Comparison of ENCODE assay signal across 10 mouse cellular contexts in the genomic region with DNA sequence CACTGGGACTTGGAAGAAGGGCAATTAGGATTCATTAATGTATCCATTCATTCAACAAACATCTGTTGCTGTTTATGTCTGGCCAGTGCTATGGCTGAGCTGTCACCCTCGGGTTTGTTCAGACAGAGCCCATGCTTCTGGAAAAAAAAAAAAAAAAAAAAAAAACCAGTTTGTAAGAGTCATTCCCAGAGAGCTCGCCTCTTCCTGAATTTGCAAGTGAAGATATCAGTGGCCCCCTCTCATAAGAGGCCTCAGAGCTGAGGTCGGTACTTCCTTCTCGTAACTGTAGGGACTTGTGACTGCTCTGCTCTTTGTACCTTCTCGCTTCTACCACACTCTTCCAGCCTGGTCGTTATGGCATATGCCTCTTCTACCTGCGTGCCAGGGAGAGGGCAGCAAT. TPM values are rescaled to one million over a fixed set of nuclear protein-coding genes. Genes with fewer than 3 reads are reported as not detected.
DNase-seq lines count a peak whose midpoint lies in the region; ATAC-seq and TF ChIP-seq lines count a peak whose summit lies in the region.
"Had no signal": no experiment of that assay in that cellular context is flagged by ENCODE, and none has a peak within 500 bp of the region (broad histone marks: within the 10 kb centered on the region; RNA-seq: fewer than 3 reads in every experiment).

No protein-coding gene starts in this region.

- 0 out of 2 replicates have a peak, but pooled peaks have one; percentile 23 for TF ChIP-seq POLR2A in small intestine, adult 2 months (IDR thresholded peaks at IDR 0.05; ENCODE audit: low read depth, low read length)

- WGBS in heart, embryonic 13.5 days = 46% methylated on average over 7 of the region's 7 CpGs
- 73% methylated on average over 7 of the region's 7 CpGs for WGBS in midbrain, embryonic 12.5 days
- WGBS in midbrain, postnatal 0 days = 82% methylated on average over 7 of the region's 7 CpGs
- 59% methylated on average over 7 of the region's 7 CpGs for WGBS in intestine, embryonic 14.5 days
- 8% methylated on average over 7 of the region's 7 CpGs for WGBS in small intestine, adult 2 months

- no peaks in the 10 kb centered on the region for H3K36me3 ChIP-seq in heart, embryonic 13.5 days
- no peaks in the 10 kb centered on the region for H3K36me3 ChIP-seq in midbrain, embryonic 12.5 days
- H3K36me3 ChIP-seq in midbrain, postnatal 0 days (ENCODE audit: insufficient read depth, low read length) = no peaks in the 10 kb centered on the region
- H3K36me3 ChIP-seq in intestine, embryonic 14.5 days (ENCODE audit: control insufficient read depth, insufficient read depth, low read length) = no peaks in the 10 kb centered on the region
- no peaks in the 10 kb centered on the region; the same call in 1 of the 2 replicates for H3K36me3 ChIP-seq in small intestine, adult 2 months (ENCODE audit: control insufficient read depth, insufficient read depth, low read length)
- H3K36me3 ChIP-seq: G1E; neural tube, embryonic 13.5 days had no signal

- no peak overlapping the region for H3K27ac ChIP-seq in heart, embryonic 13.5 days (replicated peaks)
- no peak overlapping the region for H3K27ac ChIP-seq in midbrain, embryonic 12.5 days (replicated peaks)
- H3K27ac ChIP-seq in midbrain, postnatal 0 days (ENCODE audit: low read depth, low read length) = no peak overlapping the region
- peak overlapping the region; percentile 16; the same call in 1 of the 2 replicates for H3K27ac ChIP-seq in intestine, embryonic 14.5 days (ENCODE audit: low read depth)
- peak overlapping the region; percentile 97 for H3K27ac ChIP-seq in small intestine, adult 2 months (ENCODE audit: insufficient read depth, low read depth, low read length)
- H3K27ac ChIP-seq: neural tube, embryonic 13.5 days had no signal

- peak overlapping the region; percentile 70; the same call in 1 of the 2 replicates for H3K4me3 ChIP-seq in heart, embryonic 13.5 days
- no peak overlapping the region for H3K4me3 ChIP-seq in midbrain, embryonic 12.5 days
- no peak overlapping the region for H3K4me3 ChIP-seq in midbrain, postnatal 0 days (ENCODE audit: low read depth, low read length)
- peak overlapping the region; percentile 42 for H3K4me3 ChIP-seq in intestine, embryonic 14.5 days (ENCODE audit: low read depth, low read length)
- peak overlapping the region; percentile 86 for H3K4me3 ChIP-seq in small intestine, adult 2 months (ENCODE audit: low read depth, low read length)

- DNase-seq in heart, postnatal 25 days (ENCODE audit: low spot score) = no peak
- no peak for DNase-seq in midbrain, postnatal 0 days (ENCODE audit: low spot score)
- DNase-seq in intestine, embryonic 14.5 days (ENCODE audit: low spot score) = no peak
- DNase-seq in urinary bladder, postnatal 36 days (ENCODE audit: low spot score in 2 of 2) = no peak
- DNase-seq in right cerebral cortex, postnatal 10 days (ENCODE audit: low spot score in 2 of 2) = no peak

- H3K9ac ChIP-seq in heart, embryonic 13.5 days = no peak overlapping the region
- no peak overlapping the region for H3K9ac ChIP-seq in midbrain, embryonic 12.5 days (replicated peaks)
- H3K9ac ChIP-seq in midbrain, postnatal 0 days (replicated peaks; ENCODE audit: low read length, poor library complexity, severe bottlenecking) = no peak overlapping the region
- H3K9ac ChIP-seq in intestine, embryonic 14.5 days (ENCODE audit: low read length) = no peak overlapping the region

- ATAC-seq in heart, embryonic 13.5 days (ENCODE audit: extremely low read depth, insufficient number of reproducible peaks, low FRiP score, low TSS enrichment) = no peak
- peak; percentile 3; the same call in 1 of the 2 replicates for ATAC-seq in midbrain, embryonic 12.5 days (ENCODE audit: low FRiP score, low read depth)
- no peak for ATAC-seq in midbrain, postnatal 0 days (ENCODE audit: low FRiP score)
- ATAC-seq in intestine, embryonic 14.5 days (replicated peaks; ENCODE audit: low FRiP score, low TSS enrichment, low read depth) = 0 out of 2 replicates have a peak, but pooled peaks have one; percentile 26

- no peak for TF ChIP-seq CTCF in midbrain, postnatal 0 days (IDR thresholded peaks at IDR 0.05)
- no peak for TF ChIP-seq CTCF in small intestine, adult 2 months (IDR thresholded peaks at IDR 0.05; ENCODE audit: extremely low read depth, insufficient read length, insufficient replicate concordance, low read depth, low read length)

- no peaks in the 10 kb centered on the region for H3K9me3 ChIP-seq in heart, embryonic 13.5 days
- no peaks in the 10 kb centered on the region for H3K9me3 ChIP-seq in midbrain, embryonic 12.5 days
- H3K9me3 ChIP-seq in midbrain, postnatal 0 days (ENCODE audit: low read length) = no peaks in the 10 kb centered on the region
- H3K9me3 ChIP-seq in intestine, embryonic 14.5 days (ENCODE audit: control insufficient read depth, low read length) = no peaks in the 10 kb centered on the region
- H3K9me3 ChIP-seq: G1E; neural tube, embryonic 13.5 days had no signal

- peaks cover 11% of the 10 kb centered on the region for H3K4me1 ChIP-seq in heart, embryonic 13.5 days
- peaks cover 11% of the 10 kb centered on the region for H3K4me1 ChIP-seq in midbrain, embryonic 12.5 days
- H3K4me1 ChIP-seq in midbrain, postnatal 0 days (ENCODE audit: insufficient read depth, low read length) = peaks cover 4% of the 10 kb centered on the region; the same call in 1 of the 2 replicates
- 0 out of 2 replicates have a peak, but pooled peaks cover 7% of the 10 kb centered on the region for H3K4me1 ChIP-seq in intestine, embryonic 14.5 days (replicated peaks; ENCODE audit: control insufficient read depth, insufficient read depth, low read length)
- H3K4me1 ChIP-seq in small intestine, adult 2 months (ENCODE audit: control insufficient read depth, insufficient read depth, insufficient read length, low read length) = peaks cover 24% of the 10 kb centered on the region; the same call in 1 of the 2 replicates

- intact Hi-C loops in heart, postnatal 25 days (cut with DNase I) = no loop called here

- no peaks in the 10 kb centered on the region for H3K27me3 ChIP-seq in heart, embryonic 13.5 days (replicated peaks)
- peaks cover 24% of the 10 kb centered on the region for H3K27me3 ChIP-seq in midbrain, embryonic 12.5 days
- no peaks in the 10 kb centered on the region for H3K27me3 ChIP-seq in midbrain, postnatal 0 days (ENCODE audit: insufficient read depth, low read length)
- H3K27me3 ChIP-seq in intestine, embryonic 14.5 days (replicated peaks; ENCODE audit: control insufficient read depth, insufficient read depth, low read length) = 0 out of 2 replicates have a peak, but pooled peaks cover 5% of the 10 kb centered on the region
- H3K27me3 ChIP-seq in small intestine, adult 2 months (ENCODE audit: control insufficient read depth, insufficient read depth, low read length) = no peaks in the 10 kb centered on the region

- H3K4me2 ChIP-seq in heart, embryonic 13.5 days = peak overlapping the region; percentile 96; the same call in 1 of the 2 replicates
- no peak overlapping the region for H3K4me2 ChIP-seq in midbrain, embryonic 12.5 days (replicated peaks)
- H3K4me2 ChIP-seq in midbrain, postnatal 0 days (ENCODE audit: low read depth, low read length, poor library complexity, severe bottlenecking) = no peak overlapping the region
- peak overlapping the region; percentile 66 for H3K4me2 ChIP-seq in intestine, embryonic 14.5 days (ENCODE audit: low read length)

RNA-seq across cellular contexts. Expression of a gene that starts 1.1 kb away (rescaled TPM):
- polyA plus RNA-seq in heart, embryonic 13.5 days (2015; fragmentation: Nextera tagmentation; extraction: Ambion mirVana) = 1.7 and 1.9 TPM in 2 replicates
- under 1 TPM; 0.70 to 0.89 TPM for total RNA-seq in heart, postnatal 25 days (2021)
- 0.42 and 0.75 TPM in 2 replicates for polyA plus RNA-seq in midbrain, embryonic 12.5 days (2016; fragmentation: Nextera tagmentation; extraction: Ambion mirVana)
- 1.2 and 1.4 TPM in 2 replicates for total RNA-seq in midbrain, postnatal 0 days (2014; rRNA removed)
- polyA plus RNA-seq in midbrain, postnatal 0 days (2015; fragmentation: Nextera tagmentation; extraction: Ambion mirVana) = 0.91 and 0.93 TPM in 2 replicates
- polyA plus RNA-seq in intestine, embryonic 14.5 days (2014; fragmentation: Nextera tagmentation; extraction: Ambion mirVana) = 11.9 and 13.5 TPM in 2 replicates
- polyA plus RNA-seq in small intestine, adult 2 months (2012; rRNA removed) = 9.1 and 16.7 TPM in 2 replicates

Comparison
In these comparisons a context has a peak if more than half of its experiments do, and no peak if none do; other contexts are left out.
1. ATAC-seq: peak in midbrain, embryonic 12.5 days (single experiment) and intestine, embryonic 14.5 days (single experiment); none in heart, embryonic 13.5 days (single experiment) and midbrain, postnatal 0 days (single experiment).
2. H3K27ac ChIP-seq: peak in intestine, embryonic 14.5 days (single experiment) and small intestine, adult 2 months (single experiment); none in heart, embryonic 13.5 days (single experiment), midbrain, embryonic 12.5 days (single experiment) and midbrain, postnatal 0 days (single experiment).
3. H3K4me2 ChIP-seq: peak in heart, embryonic 13.5 days (single experiment) and intestine, embryonic 14.5 days (single experiment); none in midbrain, embryonic 12.5 days (single experiment) and midbrain, postnatal 0 days (single experiment).
4. H3K4me3 ChIP-seq: peak in heart, embryonic 13.5 days (single experiment), intestine, embryonic 14.5 days (single experiment) and small intestine, adult 2 months (single experiment); none in midbrain, embryonic 12.5 days (single experiment) and midbrain, postnatal 0 days (single experiment).